Mouse (Mus musculus) thymus, postnatal 0 days (tissue): ENCODE measurements around the gene Usp19. TPM values are rescaled to one million over a fixed set of nuclear protein-coding genes. Genes with fewer than 3 reads are reported as not detected.

Experiments
- polyA plus RNA-seq: library from polyadenylated mRNA; unstranded; fragments of >200 nt; fragmentation: Nextera tagmentation; extraction: Ambion mirVana; gene quantifications from 2 replicates; pipeline ENCODE4 v1.2.1, GENCODE M21; 2015

Gene Usp19
- polyA plus RNA-seq, 1 experiment from 2014 or later: 57.7 TPM

Other genes with a start within 250 kb of the Usp19 start
- gene Dag1, start 226.6 kb upstream of the Usp19 start, polyA plus RNA-seq: 14.0 and 15.6 TPM in 2 replicates
- gene Nicn1, start 200.2 kb upstream of the Usp19 start, polyA plus RNA-seq: 8.2 and 12.4 TPM in 2 replicates
- 1.1 and 1.8 TPM in 2 replicates for gene Amt, start 193.7 kb upstream of the Usp19 start, polyA plus RNA-seq
- gene Rhoa, start 184.5 kb upstream of the Usp19 start, polyA plus RNA-seq: 517 and 543 TPM in 2 replicates
- 41.6 and 45.7 TPM in 2 replicates for gene Tcta, start 184.4 kb upstream of the Usp19 start, polyA plus RNA-seq
- gene Gpx1, start 151.7 kb upstream of the Usp19 start, polyA plus RNA-seq: 862 and 915 TPM in 2 replicates
- 83.7 and 93.1 TPM in 2 replicates for gene Usp4, start 142.7 kb upstream of the Usp19 start, polyA plus RNA-seq
- 0.57 and 0.99 TPM in 2 replicates for gene 1700102P08Rik, start 97.8 kb upstream of the Usp19 start, polyA plus RNA-seq
- 0.15 and 0.20 TPM in 2 replicates for gene Ccdc36, start 62.1 kb upstream of the Usp19 start, polyA plus RNA-seq
- not detected in 2 replicates for gene BC048562, start 54.1 kb upstream of the Usp19 start, polyA plus RNA-seq
- 51.0 and 54.2 TPM in 2 replicates for gene Ccdc71, start 30.1 kb upstream of the Usp19 start, polyA plus RNA-seq
- gene Klhdc8b, start 29.0 kb upstream of the Usp19 start, polyA plus RNA-seq: 9.5 and 11.2 TPM in 2 replicates
- 3.9 and 4.4 TPM in 2 replicates for gene Lamb2, start 10.9 kb upstream of the Usp19 start, polyA plus RNA-seq
- gene Qars, start 17.1 kb downstream of the Usp19 start, polyA plus RNA-seq: 113 and 119 TPM in 2 replicates
- 84.5 and 96.7 TPM in 2 replicates for gene Qrich1, start 26.2 kb downstream of the Usp19 start, polyA plus RNA-seq
- 161 and 172 TPM in 2 replicates for gene Impdh2, start 69.7 kb downstream of the Usp19 start, polyA plus RNA-seq
- 96.1 and 101 TPM in 2 replicates for gene Ndufaf3, start 76.8 kb downstream of the Usp19 start, polyA plus RNA-seq
- gene Dalrd3, start 79.3 kb downstream of the Usp19 start, polyA plus RNA-seq: 115 and 120 TPM in 2 replicates
- gene Wdr6, start 88.1 kb downstream of the Usp19 start, polyA plus RNA-seq: 44.3 and 47.0 TPM in 2 replicates
- gene P4htm, start 107.1 kb downstream of the Usp19 start, polyA plus RNA-seq: 3.5 and 3.7 TPM in 2 replicates
- gene Arih2, start 158.8 kb downstream of the Usp19 start, polyA plus RNA-seq: 44.7 and 49.1 TPM in 2 replicates
- 40.9 and 43.4 TPM in 2 replicates for gene Slc25a20, start 171.5 kb downstream of the Usp19 start, polyA plus RNA-seq
- gene Prkar2a, start 198.7 kb downstream of the Usp19 start, polyA plus RNA-seq: 5.8 and 7.7 TPM in 2 replicates